Mouse (Mus musculus) MEL (cell line): ENCODE data around the gene Elmsan1. TPM values are rescaled to one million over a fixed set of nuclear protein-coding genes. Genes with fewer than 3 reads are reported as not detected.

Experiments used
- DNase-seq: peaks from one replicate; pipeline ENCODE4 v3.0.0; 2011; ENCODE audit warnings: low read depth, low spot score
- H3K27ac ChIP-seq: 2 replicates; pipeline ENCODE4 v1.5.1; 2012; ENCODE audit warnings: low read depth, mild to moderate bottlenecking, control low read depth, low read length, moderate library complexity; ENCODE audit not compliant: control insufficient read depth
- H3K27me3 ChIP-seq, 2 experiments: fragments of 150-350 bp in 1 of 2; sonication (generic) in 1 of 2; 2 replicates each; pipeline ENCODE4 v1.6.1; 2012; ENCODE audit warnings: low read length in 2 of 2, mild to moderate bottlenecking in 2 of 2, improper control_type of control experiment in 1 of 2, moderate library complexity in 1 of 2; ENCODE audit not compliant: insufficient read depth in 2 of 2, control insufficient read depth in 1 of 2
- H3K36me3 ChIP-seq, 2 experiments: 2 replicates each; pipeline ENCODE4 v1.6.1; 2012 to 2014; ENCODE audit warnings: low read length in 2 of 2, improper control_type of control experiment in 1 of 2, inconsistent platforms in 1 of 2, mild to moderate bottlenecking in 1 of 2; ENCODE audit not compliant: insufficient read depth in 2 of 2, control insufficient read depth in 1 of 2
- H3K4me1 ChIP-seq, 2 experiments: fragments of 150-350 bp in 1 of 2; sonication (generic) in 1 of 2; 2 replicates each; pipeline ENCODE4 v1.6.1; 2012; ENCODE audit warnings: low read length in 2 of 2, improper control_type of control experiment in 1 of 2, mild to moderate bottlenecking in 1 of 2; ENCODE audit not compliant: insufficient read depth in 2 of 2, control insufficient read depth in 1 of 2
- H3K4me3 ChIP-seq, 2 experiments: fragments of 150-350 bp in 1 of 2; sonication (generic) in 1 of 2; 2 replicates each; pipeline ENCODE4 v1.5.1; 2012; ENCODE audit warnings: low read depth in 2 of 2, low read length in 2 of 2, mild to moderate bottlenecking in 2 of 2, moderate library complexity in 2 of 2, control low read depth in 1 of 2, improper control_type of control experiment in 1 of 2; ENCODE audit not compliant: control insufficient read depth in 1 of 2, insufficient read depth in 1 of 2
- H3K79me2 ChIP-seq: 2 replicates; pipeline ENCODE4 v1.6.1; 2012; ENCODE audit warnings: mild to moderate bottlenecking, low read length, moderate library complexity; ENCODE audit not compliant: control insufficient read depth, poor library complexity, insufficient read depth
- H3K9ac ChIP-seq: 2 replicates; pipeline ENCODE4 v1.6.1; 2012; ENCODE audit warnings: low read depth, mild to moderate bottlenecking, control low read depth, low read length, moderate library complexity; ENCODE audit not compliant: control insufficient read depth, poor library complexity, severe bottlenecking
- H3K9me3 ChIP-seq: fragments of 150-350 bp; sonication (generic); replicated peaks from 2 replicates; pipeline ENCODE4 v1.6.1; 2012; ENCODE audit warnings: mild to moderate bottlenecking, low read length, improper control_type of control experiment, moderate library complexity; ENCODE audit not compliant: insufficient read depth
- BHLHE40 ChIP-seq: IDR thresholded peaks from 2 replicates; pipeline ENCODE4 v1.6.1; 2012; ENCODE audit warnings: low read depth, mild to moderate bottlenecking, inconsistent platforms, low read length, improper control_type of control experiment, borderline replicate concordance
- CHD2 ChIP-seq: IDR thresholded peaks from 2 replicates; pipeline ENCODE4 v1.6.1; 2011; ENCODE audit warnings: low read length, improper control_type of control experiment
- CTCF ChIP-seq, 3 experiments: IDR thresholded peaks in 2 of 3; conservative IDR thresholded peaks in 1 of 3; 2 replicates each; pipeline ENCODE4 v1.5.1; 2011 to 2012; ENCODE audit warnings: low read length in 3 of 3, low read depth in 2 of 3, mild to moderate bottlenecking in 2 of 3, improper control_type of control experiment in 1 of 3, inconsistent platforms in 1 of 3, mixed read lengths in 1 of 3, moderate library complexity in 1 of 3; ENCODE audit not compliant: control insufficient read depth in 1 of 3, insufficient read depth in 1 of 3, poor library complexity in 1 of 3, severe bottlenecking in 1 of 3
- ELF1 ChIP-seq: IDR thresholded peaks from 2 replicates; pipeline ENCODE4 v1.6.1; 2014; ENCODE audit warnings: low read depth, mild to moderate bottlenecking, inconsistent platforms, low read length, improper control_type of control experiment, moderate library complexity
- EP300 ChIP-seq, 2 experiments: IDR thresholded peaks; 2 replicates each; pipeline ENCODE4 v1.6.1; 2011; ENCODE audit warnings: improper control_type of control experiment in 2 of 2, low read length in 2 of 2, low read depth in 1 of 2, mild to moderate bottlenecking in 1 of 2
- ETS1 ChIP-seq: IDR thresholded peaks from 2 replicates; pipeline ENCODE4 v1.6.1; 2012; ENCODE audit warnings: low read depth, mild to moderate bottlenecking, inconsistent platforms, low read length, improper control_type of control experiment, moderate library complexity
- GATA1 ChIP-seq: IDR thresholded peaks from 2 replicates; pipeline ENCODE4 v1.6.1; 2011; ENCODE audit warnings: low read depth, low read length, improper control_type of control experiment
- HCFC1 ChIP-seq: IDR thresholded peaks from 2 replicates; pipeline ENCODE4 v1.6.1; 2012; ENCODE audit warnings: low read depth, mild to moderate bottlenecking, inconsistent platforms, low read length, improper control_type of control experiment, moderate library complexity
- JUND ChIP-seq: IDR thresholded peaks from 2 replicates; pipeline ENCODE4 v1.6.1; 2011; ENCODE audit warnings: low read depth, mild to moderate bottlenecking, improper control_type of control experiment, low read length
- KAT2A ChIP-seq: conservative IDR thresholded peaks from 2 replicates; pipeline ENCODE4 v1.6.1; 2012; ENCODE audit warnings: low read depth, low read length, improper control_type of control experiment, inconsistent platforms
- MAZ ChIP-seq: IDR thresholded peaks from 2 replicates; pipeline ENCODE4 v1.6.1; 2012; ENCODE audit warnings: low read depth, mild to moderate bottlenecking, inconsistent platforms, low read length, improper control_type of control experiment
- MEF2A ChIP-seq: IDR thresholded peaks from 2 replicates; pipeline ENCODE4 v1.6.1; 2014; ENCODE audit warnings: low read depth, mild to moderate bottlenecking, inconsistent platforms, low read length, improper control_type of control experiment; ENCODE audit not compliant: poor library complexity, insufficient replicate concordance, severe bottlenecking; ENCODE audit errors: extremely low read depth
- MYB ChIP-seq: IDR thresholded peaks from 2 replicates; pipeline ENCODE4 v1.6.1; 2011; ENCODE audit warnings: mild to moderate bottlenecking, low read depth, low read length, improper control_type of control experiment
- MYC ChIP-seq: IDR thresholded peaks from 2 replicates; pipeline ENCODE4 v1.6.1; 2011; ENCODE audit warnings: low read depth, mild to moderate bottlenecking, low read length, improper control_type of control experiment, moderate library complexity
- NRF1 ChIP-seq: IDR thresholded peaks from 2 replicates; pipeline ENCODE4 v1.6.1; 2014; ENCODE audit warnings: low read depth, mild to moderate bottlenecking, inconsistent platforms, low read length, improper control_type of control experiment, moderate library complexity; ENCODE audit not compliant: poor library complexity, insufficient read depth, severe bottlenecking
- POLR2A ChIP-seq, 2 experiments: IDR thresholded peaks; 2 replicates each; pipeline ENCODE4 v1.6.1; 2011 to 2012; ENCODE audit warnings: low read length in 2 of 2, mild to moderate bottlenecking in 2 of 2, control low read depth in 1 of 2, improper control_type of control experiment in 1 of 2, low read depth in 1 of 2, moderate library complexity in 1 of 2; ENCODE audit not compliant: control insufficient read depth in 1 of 2, insufficient read depth in 1 of 2, poor library complexity in 1 of 2
- SIN3A ChIP-seq: IDR thresholded peaks from 2 replicates; pipeline ENCODE4 v1.6.1; 2012; ENCODE audit warnings: low read length, improper control_type of control experiment, inconsistent platforms
- TAL1 ChIP-seq: IDR thresholded peaks from 2 replicates; pipeline ENCODE4 v1.6.1; 2012; ENCODE audit warnings: mild to moderate bottlenecking, inconsistent platforms, low read length, moderate library complexity, mixed read lengths
- TBP ChIP-seq: IDR thresholded peaks from 2 replicates; pipeline ENCODE4 v1.8.0; 2011; ENCODE audit warnings: low read depth, low read length, improper control_type of control experiment
- TCF12 ChIP-seq: IDR thresholded peaks from 2 replicates; pipeline ENCODE4 v1.6.1; 2014; ENCODE audit warnings: low read depth, mild to moderate bottlenecking, inconsistent platforms, low read length, improper control_type of control experiment, moderate library complexity
- UBTF ChIP-seq: IDR thresholded peaks from 2 replicates; pipeline ENCODE4 v1.6.1; 2012; ENCODE audit warnings: low read depth, mild to moderate bottlenecking, inconsistent platforms, low read length, improper control_type of control experiment, moderate library complexity, borderline replicate concordance; ENCODE audit not compliant: insufficient read depth
- USF1 ChIP-seq: IDR thresholded peaks from 2 replicates; pipeline ENCODE4 v1.6.1; 2014; ENCODE audit warnings: low read depth, mild to moderate bottlenecking, inconsistent platforms, low read length, improper control_type of control experiment, moderate library complexity
- USF2 ChIP-seq, 2 experiments: IDR thresholded peaks; 2 replicates each; pipeline ENCODE4 v1.6.1; 2011 to 2012; ENCODE audit warnings: improper control_type of control experiment in 2 of 2, low read length in 2 of 2, borderline replicate concordance in 1 of 2, inconsistent platforms in 1 of 2, low read depth in 1 of 2, mild to moderate bottlenecking in 1 of 2; ENCODE audit not compliant: insufficient read depth in 1 of 2
- ZC3H11A ChIP-seq: IDR thresholded peaks from 2 replicates; pipeline ENCODE4 v1.6.1; 2012; ENCODE audit warnings: low read depth, mild to moderate bottlenecking, inconsistent platforms, low read length, improper control_type of control experiment
- ZKSCAN1 ChIP-seq: IDR thresholded peaks from 2 replicates; pipeline ENCODE4 v1.6.1; 2012; ENCODE audit warnings: low read depth, mild to moderate bottlenecking, inconsistent platforms, low read length, improper control_type of control experiment, moderate library complexity
- ZNF384 ChIP-seq: IDR thresholded peaks from 2 replicates; pipeline ENCODE4 v1.6.1; 2012; ENCODE audit warnings: low read depth, mild to moderate bottlenecking, inconsistent platforms, low read length, improper control_type of control experiment
- polyA plus RNA-seq, 2 experiments: library from polyadenylated mRNA; stranded (reverse) in 1 of 2; unstranded in 1 of 2; fragments of >175 nt in 1 of 2; fragments of >200 nt in 1 of 2; gene quantifications; 2 replicates each; pipeline versions ENCODE4 v1.2.1 to v1.2.4; 2012; ENCODE audit warnings: low replicate concordance in 2 of 2, low read depth in 1 of 2; ENCODE audit not compliant: insufficient read length in 2 of 2, insufficient read depth in 1 of 2, missing spikeins in 1 of 2
- total RNA-seq: library from RNA; depleted of rRNA; stranded (reverse); fragments of 300-350 nt; gene quantifications from 2 replicates; pipeline ENCODE4 v1.2.3, GENCODE M21; 2012

Gene Elmsan1
- total and polyA plus RNA-seq, 3 experiments = 7.7 to 25.3 TPM; not detected in 1

DNA sequence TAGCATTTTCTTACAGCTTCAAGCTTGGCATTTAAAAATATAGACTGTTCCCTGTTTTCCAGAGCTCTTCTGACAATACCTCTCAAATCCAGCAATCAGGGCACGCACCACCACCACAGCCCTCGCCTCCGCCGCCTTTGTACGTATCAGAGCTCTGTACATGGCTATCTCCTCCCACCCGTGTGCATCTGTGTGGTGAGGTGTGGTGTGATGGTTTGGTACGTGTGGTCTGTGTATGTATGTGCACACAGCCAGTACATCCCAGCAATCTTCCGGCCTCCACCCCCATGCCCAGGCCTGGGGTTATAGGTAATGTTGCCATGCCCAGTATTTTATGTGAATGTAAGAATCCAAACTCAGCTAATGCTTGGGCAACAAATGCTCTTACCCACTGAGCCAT, 14.0 kb downstream of the Elmsan1 start:
- peak overlapping the region; percentile 90 for H3K27ac ChIP-seq
- TF ChIP-seq USF2 (IDR thresholded peaks at IDR 0.05; ENCODE audit: borderline replicate concordance in 1 of 2, insufficient read depth in 1 of 2, low read depth in 1 of 2, low read length in 2 of 2) = no peak
- no peak for TF ChIP-seq ETS1
- no peak for TF ChIP-seq BHLHE40
- no peak for TF ChIP-seq MEF2A
- TF ChIP-seq ZC3H11A = no peak
- no peak for TF ChIP-seq TCF12
- TF ChIP-seq CHD2 = no peak
- no peak for TF ChIP-seq UBTF
- TF ChIP-seq MYC = no peak
- TF ChIP-seq JUND = no peak
- no peak for TF ChIP-seq ELF1
- TF ChIP-seq HCFC1 = no peak
- no peak for TF ChIP-seq TBP
- no peak for TF ChIP-seq ZNF384
- no peak for TF ChIP-seq GATA1
- no peak for TF ChIP-seq POLR2A (IDR thresholded peaks at IDR 0.05; ENCODE audit: control insufficient read depth in 1 of 2, insufficient read depth in 1 of 2, low read depth in 1 of 2, low read length in 2 of 2, poor library complexity in 1 of 2)
- no peak for TF ChIP-seq CTCF (IDR thresholded peaks at IDR 0.05 in 2 of 3, conservative IDR thresholded peaks at IDR 0.05 in 1 of 3; ENCODE audit: control insufficient read depth in 1 of 3, insufficient read depth in 1 of 3, low read depth in 2 of 3, low read length in 3 of 3, poor library complexity in 1 of 3, severe bottlenecking in 1 of 3)
- no peak for TF ChIP-seq EP300 (IDR thresholded peaks at IDR 0.05; ENCODE audit: low read depth in 1 of 2, low read length in 2 of 2)
- TF ChIP-seq ZKSCAN1 = no peak

DNA sequence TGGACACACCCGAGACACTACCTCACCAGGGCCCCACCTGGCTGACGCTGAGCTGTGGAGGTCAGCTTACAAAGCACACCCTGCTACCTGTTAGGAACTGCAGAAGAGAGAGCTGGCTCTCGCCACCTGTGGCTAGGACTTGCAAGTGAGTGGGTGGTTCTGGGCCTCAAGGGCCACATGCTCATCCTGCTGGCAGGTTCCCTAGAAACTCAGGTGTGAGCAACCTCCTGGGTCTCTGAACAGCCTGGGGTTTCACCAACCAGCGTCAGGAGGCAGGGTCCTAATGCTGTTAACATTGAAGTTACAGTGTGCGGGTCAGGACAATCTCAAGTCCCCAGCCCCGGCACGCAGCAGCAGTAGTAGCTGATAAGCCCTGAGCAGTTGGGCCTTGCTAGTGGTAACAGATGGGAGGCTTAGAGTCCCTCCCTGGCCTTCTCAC, 14.9 kb downstream of the Elmsan1 start:
- Histone ChIP-seq H3K4me3 (peak overlapping the region; percentile 17 to 36), H3K36me3 (peaks cover 0 to 51% of the 10 kb centered on the region in 2 experiments; a peak in 2 of 4 replicates), H3K9ac (peak overlapping the region; percentile 48), H3K27me3 (no peaks in the 10 kb centered on the region), H3K27ac (peak overlapping the region; percentile 90), H3K4me1 (peaks cover 36 to 53% of the 10 kb centered on the region in 2 experiments), H3K9me3 (no peaks in the 10 kb centered on the region), H3K79me2 (peaks cover 52% of the 10 kb centered on the region)
- TF ChIP-seq TCF12 = peak; percentile 98
- TF ChIP-seq MAZ = 0 out of 2 replicates have a peak, but pooled peaks have one; percentile 31
- peak; percentile 100 for TF ChIP-seq TAL1
- TF ChIP-seq TBP = peak; percentile 90
- no peak for TF ChIP-seq JUND
- TF ChIP-seq ETS1 = peak; percentile 83
- peak; percentile 95 for TF ChIP-seq GATA1
- no peak for TF ChIP-seq KAT2A
- TF ChIP-seq POLR2A (IDR thresholded peaks at IDR 0.05; ENCODE audit: control insufficient read depth in 1 of 2, insufficient read depth in 1 of 2, low read depth in 1 of 2, low read length in 2 of 2, poor library complexity in 1 of 2) = peak in 1 of 2 experiments; percentile 20; a peak in 1 of 4 replicates
- TF ChIP-seq EP300 (IDR thresholded peaks at IDR 0.05; ENCODE audit: low read depth in 1 of 2, low read length in 2 of 2) = peak; percentile 85 to 96
- peak; percentile 61 for TF ChIP-seq SIN3A
- no peak for TF ChIP-seq CHD2
- peak; percentile 86 for TF ChIP-seq MYB
- no peak for TF ChIP-seq USF1
- peak; percentile 78; the same call in 1 of the 2 replicates for TF ChIP-seq UBTF
- no peak for TF ChIP-seq NRF1
- TF ChIP-seq BHLHE40 = peak; percentile 40; the same call in 1 of the 2 replicates
- DNase-seq = peak; percentile 91

More for the DNA sequence above, 14.0 kb downstream of the Elmsan1 start:
- no peak for DNase-seq
- Histone ChIP-seq H3K4me3 (no peak overlapping the region), H3K4me1 (peaks cover 36 to 53% of the 10 kb centered on the region in 2 experiments), H3K36me3 (peaks cover 0 to 51% of the 10 kb centered on the region in 2 experiments; a peak in 2 of 4 replicates), H3K79me2 (peaks cover 53% of the 10 kb centered on the region), H3K9me3 (no peaks in the 10 kb centered on the region), H3K27me3 (no peaks in the 10 kb centered on the region), H3K9ac (no peak overlapping the region)
